In the genomic region with DNA sequence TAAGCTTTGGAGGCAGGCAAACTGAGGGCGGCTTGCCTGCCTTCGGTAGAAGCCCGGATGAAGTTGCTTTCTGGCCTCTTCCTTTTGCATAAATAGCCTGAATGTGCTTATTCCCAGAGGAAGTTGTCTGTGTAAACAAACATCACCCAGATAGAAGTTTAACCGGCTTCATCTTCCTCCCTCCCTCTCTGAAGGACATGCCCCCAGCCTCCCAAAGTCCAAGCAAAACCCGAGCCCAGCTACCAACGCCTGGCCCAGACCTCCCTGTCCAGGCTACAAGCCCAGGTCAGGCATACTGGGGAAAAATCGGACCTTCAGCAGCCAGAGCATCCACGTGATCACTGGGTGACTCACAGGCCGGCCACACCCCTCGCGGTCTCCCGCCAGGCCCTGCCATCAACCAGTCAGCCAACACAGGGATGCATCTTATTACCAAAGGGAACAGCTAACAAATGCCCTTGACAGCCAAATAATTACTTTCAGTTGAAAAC, we compare ENCODE assay signal across 8 mouse cellular contexts. TPM values are rescaled to one million over a fixed set of nuclear protein-coding genes. Genes with fewer than 3 reads are reported as not detected.
A peak's percentile ranks its signal among the peaks of the same experiment; 100 is the strongest.
DNase-seq lines count a peak whose midpoint lies in the region; ATAC-seq and TF ChIP-seq lines count a peak whose summit lies in the region.

No protein-coding gene starts in this region.

- H3K4me1 ChIP-seq in G1E (ENCODE audit: insufficient read depth, low read depth, low read length), result peaks cover 53% of the 10 kb centered on the region
- H3K4me1 ChIP-seq in hindbrain, embryonic 13.5 days (replicated peaks), result peaks cover 33% of the 10 kb centered on the region

- TF ChIP-seq CTCF in G1E (IDR thresholded peaks at IDR 0.05; ENCODE audit: low read depth, low read length), result no peak

- H3K27ac ChIP-seq in hindbrain, embryonic 13.5 days, result peak overlapping the region; percentile 55; the same call in 1 of the 2 replicates

- H3K27me3 ChIP-seq in G1E (ENCODE audit: insufficient read depth, low read length), result no peaks in the 10 kb centered on the region
- H3K27me3 ChIP-seq in hindbrain, embryonic 13.5 days, result peaks cover 31% of the 10 kb centered on the region

- peak overlapping the region; percentile 71 for H3K4me3 ChIP-seq in G1E (ENCODE audit: low read depth, low read length)
- H3K4me3 ChIP-seq in hindbrain, embryonic 13.5 days, result peak overlapping the region; percentile 24

- peak; percentile 76 for DNase-seq in G1E (ENCODE audit: low spot score)
- DNase-seq in cerebellum, adult 9-10 months, result peak; percentile 36
- DNase-seq in frontal cortex, postnatal 10 days (ENCODE audit: low spot score in 2 of 2), result peak; percentile 70 to 81
- peak; percentile 71 for DNase-seq in left cerebral cortex, adult 11 months (ENCODE audit: low spot score)
- peak; percentile 96 for DNase-seq in lung, postnatal 36 days
- peak; percentile 84 for DNase-seq in retina, embryonic 14.5 days (ENCODE audit: low spot score)
- peak; percentile 82 for DNase-seq in urinary bladder, adult 2 months (ENCODE audit: low spot score)

- 2% methylated on average over 12 of the region's 12 CpGs for WGBS in hindbrain, embryonic 13.5 days

- peak overlapping the region; percentile 46 for H3K4me2 ChIP-seq in hindbrain, embryonic 13.5 days

- ATAC-seq in G1E (ENCODE audit: extremely low read depth, insufficient number of reproducible peaks, low FRiP score, poor library complexity, severe bottlenecking), result peak; percentile 11; the same call in 1 of the 2 replicates
- no peak for ATAC-seq in hindbrain, embryonic 13.5 days (ENCODE audit: low FRiP score)

- H3K9ac ChIP-seq in hindbrain, embryonic 13.5 days, result 0 out of 2 replicates have a peak overlapping the region, but pooled peaks have one; percentile 46

- H3K36me3 ChIP-seq in G1E (replicated peaks), result peaks cover 39% of the 10 kb centered on the region
- H3K36me3 ChIP-seq in hindbrain, embryonic 13.5 days, result no peaks in the 10 kb centered on the region

- no peaks in the 10 kb centered on the region for H3K9me3 ChIP-seq in G1E (replicated peaks)
- H3K9me3 ChIP-seq in hindbrain, embryonic 13.5 days, result no peaks in the 10 kb centered on the region

RNA-seq across cellular contexts. Expression of a gene that starts 4.4 kb away (rescaled TPM):
- 417 and 437 TPM in 2 replicates for total RNA-seq in G1E (2014; fragmentation: Nextera tagmentation)
- 112 TPM in 2 replicates for total RNA-seq in G1E (2017)
- 884 and 1,243 TPM in 2 replicates for polyA plus RNA-seq in G1E (2012)
- 5.1 and 5.2 TPM in 2 replicates for polyA plus RNA-seq in hindbrain, embryonic 13.5 days (2015; fragmentation: Nextera tagmentation; extraction: Ambion mirVana)
- 67.9 and 84.3 TPM in 2 replicates for polyA plus RNA-seq in urinary bladder, adult 2 months (2012; rRNA removed)

Comparison
In these comparisons a context has a peak if more than half of its experiments do, and no peak if none do; other contexts are left out.
1. DNase-seq: peak in every context shown above with its lines; median percentile 96 in lung, postnatal 36 days; 84 in retina, embryonic 14.5 days; 82 in urinary bladder, adult 2 months; 76 in G1E; 76 in frontal cortex, postnatal 10 days; 71 in left cerebral cortex, adult 11 months; 36 in cerebellum, adult 9-10 months.
2. RNA of a gene that starts 4.4 kb away (polyA plus RNA-seq): 884 to 1,243 TPM in G1E; 67.9 to 84.3 TPM in urinary bladder, adult 2 months and 5.1 to 5.2 TPM in hindbrain, embryonic 13.5 days; every median in the first group is over 10 times any median in the second.